Mouse (Mus musculus) adrenal gland, postnatal 10 days (tissue): ENCODE data around the gene Hecw2. TPM values are rescaled to one million over a fixed set of nuclear protein-coding genes. Genes with fewer than 3 reads are reported as not detected.

Experiments
- DNase-seq: peaks from one replicate; pipeline ENCODE4 v3.0.0; 2021; ENCODE audit warnings: mixed read lengths
- total RNA-seq, 2 experiments: library from RNA; stranded (reverse); gene quantifications; 2 replicates each; pipeline ENCODE4 v1.2.3; 2021

Gene Hecw2
- total RNA-seq, 2 experiments from 2014 or later = 8.9 to 13.0 TPM

DNA sequence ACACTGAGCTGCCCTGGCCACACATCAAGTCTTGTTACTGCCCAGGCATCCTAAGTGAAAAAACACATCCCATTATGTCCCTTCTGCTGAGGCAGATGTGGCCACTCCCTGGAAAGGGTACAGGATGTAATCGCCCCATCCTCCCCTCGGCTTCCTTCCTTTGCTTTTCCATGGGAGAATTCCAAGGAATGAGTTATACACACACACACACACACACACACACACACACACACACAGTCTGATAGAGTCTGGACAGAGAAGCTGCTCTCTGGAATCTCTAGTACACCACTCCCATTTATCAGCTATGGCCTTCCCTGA is 216.5 kb downstream of the Hecw2 start:
- peak; percentile 41 for DNase-seq

GRCm38 (mm10) chr1:53977806-53978513 is 217.0 kb downstream of the Hecw2 start:
- DNase-seq = no peak

DNA sequence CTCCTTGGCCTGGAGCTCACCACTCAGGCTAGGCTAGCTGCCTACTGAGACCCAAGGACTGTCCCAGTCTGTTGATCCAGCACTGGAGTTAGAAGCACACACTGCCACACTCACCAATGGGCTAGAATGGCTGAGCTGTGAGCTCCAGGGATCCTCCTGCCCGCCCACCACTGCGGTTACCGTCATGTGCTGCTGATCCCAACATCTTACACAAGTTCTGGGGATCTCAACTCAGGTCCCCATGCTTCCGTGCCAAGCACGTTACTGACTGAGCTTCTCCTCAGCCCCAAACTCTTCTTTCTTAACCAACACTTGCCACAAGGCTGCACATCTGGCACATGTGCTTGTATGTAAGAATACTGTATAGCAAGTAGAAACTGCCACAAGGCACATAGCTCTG is 218.2 kb downstream of the Hecw2 start:
- DNase-seq = no peak

- no peak for DNase-seq
Measured at GRCm38 (mm10) chr1:53976100-53976499, 218.9 kb downstream of the Hecw2 start.

DNA sequence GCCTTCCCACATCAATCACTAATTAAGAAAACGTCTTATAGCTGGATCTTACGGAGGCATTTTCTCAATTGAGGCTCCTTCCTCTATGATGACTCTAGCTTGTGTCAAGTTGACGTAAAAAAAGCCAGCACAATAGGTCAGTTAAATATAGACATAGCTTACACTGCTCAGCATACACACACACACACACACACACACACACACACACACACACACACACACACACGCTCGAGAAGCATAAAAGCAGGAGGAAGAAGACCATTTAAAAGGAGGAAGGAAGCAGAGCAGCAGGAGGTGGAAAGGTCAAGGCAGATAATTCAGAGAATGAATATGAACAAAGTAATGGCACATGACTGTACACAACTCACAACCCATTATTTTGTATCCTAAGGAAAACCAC is 220.0 kb downstream of the Hecw2 start:
- DNase-seq = peak; percentile 26

DNA sequence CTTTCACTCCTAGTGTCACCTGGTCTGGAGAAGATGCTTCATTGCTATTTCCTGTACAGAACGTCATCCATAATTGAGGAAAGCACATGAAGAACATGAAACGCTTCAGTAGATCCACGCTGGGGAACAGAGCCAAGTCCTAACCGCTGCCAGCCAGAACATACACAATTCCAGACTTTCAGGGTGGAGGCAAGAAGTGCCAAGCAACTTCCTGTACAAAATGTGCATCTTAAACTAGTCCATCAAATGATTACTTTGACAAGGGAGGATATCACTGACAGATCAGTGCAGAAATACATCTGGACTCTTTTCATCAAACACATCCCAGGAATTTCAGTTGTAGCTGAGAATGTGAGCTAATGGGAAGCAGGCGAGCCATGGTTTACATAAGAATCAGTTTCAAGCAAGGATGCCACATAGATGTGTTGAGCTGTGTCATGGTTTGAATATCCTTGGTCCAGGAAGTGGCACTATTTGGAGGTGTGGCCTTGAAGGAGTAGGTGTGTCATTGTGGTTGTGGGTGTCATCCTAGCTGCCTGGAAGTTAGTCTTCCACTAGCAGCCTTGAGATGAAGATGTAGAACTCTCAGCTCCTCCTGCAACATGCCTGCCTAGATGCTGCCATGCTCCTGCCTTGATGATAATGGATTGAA is 224.5 kb downstream of the Hecw2 start:
- DNase-seq = no peak

- DNase-seq = no peak
Measured at GRCm38 (mm10) chr1:53952395-53952794, 242.6 kb downstream of the Hecw2 start.

- DNase-seq = no peak
Measured at GRCm38 (mm10) chr1:53945815-53946214, 249.2 kb downstream of the Hecw2 start.

DNA sequence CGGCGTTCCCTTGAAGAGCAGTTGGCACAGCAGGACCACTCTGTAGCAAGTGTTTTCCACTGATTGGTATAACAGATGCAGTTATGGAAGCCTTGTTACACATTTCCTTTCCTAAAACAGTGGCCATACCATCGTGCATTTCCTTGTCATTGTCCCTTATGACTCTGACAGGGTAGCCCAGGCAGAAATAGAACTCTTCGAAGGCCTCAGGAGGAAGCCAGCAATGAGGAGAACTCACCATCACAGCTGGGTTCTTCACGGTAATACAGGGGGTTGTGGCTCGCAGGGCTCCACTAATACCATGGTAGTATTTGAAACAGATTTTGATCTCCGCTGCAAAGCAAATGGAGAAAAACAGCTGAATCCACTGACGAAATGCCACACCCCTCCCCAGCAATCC is 252.5 kb downstream of the Hecw2 start:
- DNase-seq = no peak

GRCm38 (mm10) chr1:53941528-53941927 is 253.4 kb downstream of the Hecw2 start:
- DNase-seq = no peak

DNA sequence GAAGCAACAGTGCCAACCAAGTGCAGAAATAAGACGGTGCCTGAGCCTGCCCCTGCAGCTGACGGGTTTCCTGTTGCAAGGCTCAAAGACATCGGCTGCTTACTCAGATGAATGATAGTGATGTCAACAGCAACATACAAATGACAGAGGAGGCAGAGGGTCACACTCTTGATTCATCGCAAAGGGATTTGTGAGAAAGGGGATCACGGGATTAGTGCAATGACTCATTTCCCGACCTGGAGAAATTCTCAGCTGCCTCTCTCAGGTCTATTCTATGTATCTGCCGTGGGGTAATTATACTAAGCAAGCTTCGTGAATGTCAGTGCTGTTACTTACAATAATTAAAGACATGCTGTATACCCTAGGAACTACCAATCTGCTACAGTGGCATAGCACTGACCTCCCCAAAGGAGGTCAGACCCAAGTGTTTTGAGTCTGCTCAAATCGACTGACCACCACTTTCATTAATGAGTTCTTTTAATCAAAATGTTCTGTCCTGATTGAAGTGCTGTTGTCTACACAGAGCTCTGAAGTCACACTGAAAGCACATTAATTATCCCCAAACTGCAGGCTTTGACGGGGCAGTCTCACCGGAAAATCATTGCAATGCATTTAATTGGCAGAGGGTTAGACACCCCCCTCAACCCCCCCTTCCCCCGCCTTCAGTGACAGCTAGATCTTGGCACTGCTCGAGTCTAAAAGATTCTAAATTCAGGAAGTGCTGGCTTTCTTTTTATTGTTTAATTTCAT is 254.5 kb downstream of the Hecw2 start:
- DNase-seq = peak; percentile 16

DNA sequence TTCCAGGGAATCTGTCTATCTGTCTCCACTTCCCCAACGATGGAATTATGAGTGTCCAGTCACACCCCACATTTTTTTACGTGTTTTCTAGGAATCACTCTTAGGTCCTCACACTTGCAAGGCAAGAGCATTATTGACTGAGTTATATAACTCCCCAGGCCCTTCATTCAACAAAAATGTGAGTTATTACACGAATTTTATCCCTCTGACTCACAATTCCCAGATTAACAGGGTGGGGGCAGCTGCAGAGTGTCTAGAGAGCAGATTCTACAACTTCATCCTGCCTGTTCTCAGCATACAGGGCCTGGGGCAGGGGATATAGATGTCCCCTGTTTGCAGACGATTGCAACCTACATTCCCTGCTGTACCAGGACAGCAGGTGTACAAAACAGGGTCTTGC is 255.7 kb downstream of the Hecw2 start:
- no peak for DNase-seq

DNA sequence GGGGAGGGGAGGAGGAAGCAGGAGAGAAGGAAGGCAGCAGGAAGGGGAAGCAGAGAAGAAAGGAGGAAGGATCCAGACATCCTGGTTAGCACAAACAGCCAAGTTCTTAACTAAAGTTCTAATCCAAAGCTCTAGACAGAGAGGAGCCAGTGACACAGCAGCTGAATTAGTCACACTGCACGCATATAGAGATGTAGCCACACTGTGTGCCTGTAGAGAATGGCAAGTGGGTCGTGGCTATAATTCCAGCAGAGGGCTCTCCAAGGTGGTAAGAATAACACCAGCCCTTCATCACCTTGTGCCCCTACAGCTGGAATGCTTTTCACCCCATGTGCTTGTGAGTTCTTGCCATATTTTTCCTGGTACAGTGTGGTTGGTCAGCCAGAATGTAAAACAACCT is 261.7 kb downstream of the Hecw2 start:
- DNase-seq = no peak

GRCm38 (mm10) chr1:53931314-53931713 is 263.7 kb downstream of the Hecw2 start:
- no peak for DNase-seq

DNA sequence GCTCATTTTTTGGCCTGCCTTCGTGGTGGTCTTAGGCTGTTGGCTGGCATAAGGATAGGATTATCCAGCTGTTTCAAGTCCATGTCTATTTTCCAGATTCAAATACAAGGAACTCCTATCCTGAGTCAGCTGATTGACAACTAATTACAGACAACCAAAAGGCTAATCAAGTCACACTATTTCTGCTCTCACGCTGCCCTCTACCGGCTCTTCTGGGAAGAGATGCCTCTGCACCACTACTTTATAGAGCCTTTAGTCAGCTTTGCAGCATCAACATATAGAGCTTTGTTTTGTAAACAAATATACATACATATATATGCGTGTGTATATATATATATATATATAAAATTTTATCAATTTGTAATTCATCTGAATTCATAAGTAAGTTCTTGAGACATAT is 267.4 kb downstream of the Hecw2 start:
- DNase-seq = peak; percentile 45

GRCm38 (mm10) chr1:53925149-53925901 is 269.6 kb downstream of the Hecw2 start:
- no peak for DNase-seq

DNA sequence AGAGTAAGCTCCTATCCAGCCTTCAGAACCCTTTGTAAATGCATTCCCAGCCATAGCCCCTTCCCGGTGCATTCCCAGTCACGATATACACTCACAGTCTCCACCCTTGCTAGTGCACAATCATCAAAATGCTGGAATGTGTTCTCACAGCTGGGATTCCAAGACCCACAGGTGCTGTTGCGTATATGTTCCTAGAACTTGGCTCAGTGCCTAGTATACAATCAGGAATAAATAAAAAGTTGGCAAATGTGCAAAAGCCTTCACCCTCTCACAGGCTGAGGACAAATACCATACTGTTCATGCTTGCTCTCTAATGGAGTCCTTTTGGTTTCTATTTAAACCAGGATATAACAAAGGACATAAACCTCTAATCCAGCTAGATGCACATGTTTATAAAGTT is 283.1 kb downstream of the Hecw2 start:
- no peak for DNase-seq

DNA sequence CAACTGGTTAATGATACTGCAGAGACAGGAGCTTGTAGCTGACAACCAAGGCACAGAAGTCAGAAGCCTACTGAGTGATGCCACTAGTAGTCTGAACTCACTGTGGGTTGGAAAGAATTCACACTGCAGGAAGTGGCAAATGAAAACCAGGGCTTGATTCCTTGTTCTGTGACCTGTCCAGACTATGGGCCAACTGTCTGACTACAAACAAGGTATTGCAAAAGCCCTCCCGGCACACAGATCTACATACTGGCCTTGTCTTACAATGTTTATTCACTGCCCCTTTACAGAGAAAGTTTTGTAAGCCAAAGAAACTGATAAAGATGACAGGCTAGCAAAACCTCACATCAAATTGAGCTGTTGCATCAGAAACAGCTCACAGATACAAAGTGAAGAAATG is 284.7 kb downstream of the Hecw2 start:
- DNase-seq = no peak

DNA sequence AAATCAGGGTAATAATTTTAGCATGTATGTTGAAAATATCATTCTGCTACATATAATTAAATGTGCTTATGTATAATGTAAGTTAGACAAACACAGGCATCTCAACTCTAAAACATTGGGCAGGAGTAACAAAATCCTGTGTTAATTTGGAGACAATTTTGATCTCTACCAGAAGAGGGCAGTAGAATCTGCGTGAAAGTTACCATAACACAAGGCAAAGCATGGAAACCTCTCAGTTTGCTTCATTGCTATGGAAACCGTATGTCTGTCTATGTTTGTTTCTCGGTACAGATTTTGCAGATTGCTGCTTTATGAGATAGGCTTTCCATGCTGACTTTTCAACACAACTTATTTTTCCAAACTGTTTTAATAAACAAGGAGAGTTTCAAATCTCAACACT is 285.9 kb downstream of the Hecw2 start:
- DNase-seq = no peak

GRCm38 (mm10) chr1:53906175-53906574 is 288.8 kb downstream of the Hecw2 start:
- DNase-seq = no peak

- DNase-seq = no peak
Measured at GRCm38 (mm10) chr1:53900416-53900815, 294.6 kb downstream of the Hecw2 start.

DNA sequence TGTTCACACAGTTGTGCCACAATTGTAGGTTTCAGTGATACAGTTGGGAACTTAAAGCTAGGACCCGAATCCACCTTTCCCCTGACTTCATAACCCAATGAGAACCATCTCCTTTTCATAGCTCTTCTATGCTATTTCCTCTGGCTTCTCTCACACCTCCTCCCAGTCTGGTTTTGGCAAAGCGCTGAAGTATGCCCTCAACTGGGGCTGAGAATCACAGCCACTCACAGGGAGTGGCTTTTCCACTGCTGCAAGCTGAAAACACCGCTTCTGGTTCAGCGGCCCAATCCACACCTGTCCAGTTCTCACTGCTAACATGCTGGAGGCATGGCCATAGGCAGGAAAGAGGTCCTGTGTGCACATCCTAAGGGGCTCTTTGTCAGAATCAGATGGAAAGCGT is 300.7 kb downstream of the Hecw2 start:
- DNase-seq = no peak

- DNase-seq = no peak
Measured at GRCm38 (mm10) chr1:53890380-53890779, 304.6 kb downstream of the Hecw2 start.
